ENCODE assay signal across 13 mouse cellular contexts in genomic region chr4:148781516-148781915, GRCm38 (mm10). TPM values are rescaled to one million over a fixed set of nuclear protein-coding genes. Genes with fewer than 3 reads are reported as not detected.
A peak's percentile ranks its signal among the peaks of the same experiment; 100 is the strongest.
DNase-seq lines count a peak whose midpoint lies in the region; ATAC-seq lines count a peak whose summit lies in the region.
"Had no signal": no experiment of that assay in that cellular context is flagged by ENCODE, and none has a peak within 500 bp of the region (broad histone marks: within the 10 kb centered on the region; RNA-seq: fewer than 3 reads in every experiment).

No protein-coding gene starts in this region.

- peak; percentile 52; the same call in 1 of the 2 replicates for ATAC-seq in forebrain, embryonic 16.5 days
- no peak for ATAC-seq in forebrain, embryonic 13.5 days
- ATAC-seq in megakaryocyte progenitor cell, adult 5-6 weeks (replicated peaks; ENCODE audit: poor library complexity): no peak
- ATAC-seq: midbrain, embryonic 13.5 days; Patski had no signal

- no peak overlapping the region for H3K27ac ChIP-seq in forebrain, embryonic 16.5 days (ENCODE audit: low read length)
- H3K27ac ChIP-seq in forebrain, embryonic 13.5 days: no peak overlapping the region
- H3K27ac ChIP-seq: hindbrain, embryonic 15.5 days; limb, embryonic 12.5 days; lung, embryonic 15.5 days; midbrain, embryonic 13.5 days had no signal

- H3K36me3 ChIP-seq in forebrain, embryonic 16.5 days (ENCODE audit: control insufficient read depth, insufficient read depth): no peaks in the 10 kb centered on the region
- H3K36me3 ChIP-seq in forebrain, embryonic 13.5 days (ENCODE audit: poor library complexity, severe bottlenecking): no peaks in the 10 kb centered on the region
- H3K36me3 ChIP-seq: hindbrain, embryonic 15.5 days; limb, embryonic 12.5 days; lung, embryonic 15.5 days; midbrain, embryonic 13.5 days had no signal

- H3K4me3 ChIP-seq in forebrain, embryonic 16.5 days (replicated peaks; ENCODE audit: low read length): no peak overlapping the region
- H3K4me3 ChIP-seq in forebrain, embryonic 13.5 days: no peak overlapping the region
- H3K4me3 ChIP-seq: hindbrain, embryonic 15.5 days; limb, embryonic 12.5 days; lung, embryonic 15.5 days; midbrain, embryonic 13.5 days had no signal

- H3K9me3 ChIP-seq in forebrain, embryonic 16.5 days (ENCODE audit: control insufficient read depth, low read length): no peaks in the 10 kb centered on the region
- no peaks in the 10 kb centered on the region for H3K9me3 ChIP-seq in forebrain, embryonic 13.5 days (replicated peaks)
- H3K9me3 ChIP-seq: hindbrain, embryonic 15.5 days; limb, embryonic 12.5 days; lung, embryonic 15.5 days; midbrain, embryonic 13.5 days had no signal

- no peaks in the 10 kb centered on the region for H3K27me3 ChIP-seq in forebrain, embryonic 16.5 days (replicated peaks; ENCODE audit: control insufficient read depth, insufficient read depth, low read length)
- H3K27me3 ChIP-seq in forebrain, embryonic 13.5 days: peaks cover 17% of the 10 kb centered on the region
- H3K27me3 ChIP-seq: Patski had no signal

- H3K4me1 ChIP-seq in forebrain, embryonic 16.5 days (replicated peaks; ENCODE audit: control insufficient read depth, insufficient read depth, low read length): peaks cover 6% of the 10 kb centered on the region
- 0 out of 2 replicates have a peak, but pooled peaks cover 19% of the 10 kb centered on the region for H3K4me1 ChIP-seq in forebrain, embryonic 13.5 days
- H3K4me1 ChIP-seq: hindbrain, embryonic 15.5 days; lung, embryonic 15.5 days had no signal

- H3K9ac ChIP-seq in forebrain, embryonic 16.5 days (replicated peaks; ENCODE audit: low read depth, low read length): no peak overlapping the region
- no peak overlapping the region for H3K9ac ChIP-seq in forebrain, embryonic 13.5 days
- H3K9ac ChIP-seq: hindbrain, embryonic 15.5 days; limb, embryonic 12.5 days; lung, embryonic 15.5 days; midbrain, embryonic 13.5 days had no signal

- H3K4me2 ChIP-seq in forebrain, embryonic 16.5 days (ENCODE audit: low read length): no peak overlapping the region
- no peak overlapping the region for H3K4me2 ChIP-seq in forebrain, embryonic 13.5 days
- H3K4me2 ChIP-seq: hindbrain, embryonic 15.5 days; limb, embryonic 12.5 days; lung, embryonic 15.5 days; midbrain, embryonic 13.5 days had no signal

- WGBS in forebrain, embryonic 16.5 days: 45% methylated on average over 7 of the region's 7 CpGs
- WGBS in forebrain, embryonic 13.5 days: 63% methylated on average over 7 of the region's 7 CpGs

- DNase-seq in left cerebral cortex, postnatal 14 days (ENCODE audit: low spot score in 2 of 2): peak; percentile 15 to 26
- no peak for DNase-seq in left cerebral cortex, postnatal 36 days (ENCODE audit: low spot score in 2 of 2)
- peak; percentile 54 for DNase-seq in adrenal gland, postnatal 25 days
- DNase-seq in heart, postnatal 36 days: peak; percentile 43 to 49
- DNase-seq in spleen, adult 18-20 months: no peak

- intact Hi-C loops in left cerebral cortex, postnatal 14 days (cut with DNase I): no loop called here
- intact Hi-C loops in left cerebral cortex, postnatal 36 days (cut with DNase I): no loop called here
- intact Hi-C loops in heart, postnatal 36 days (cut with DNase I): no loop called here

RNA-seq across cellular contexts. Expression of gene Casz1, which starts 22.7 kb away (rescaled TPM):
- 0.98 and 1.0 TPM in 2 replicates for polyA plus RNA-seq in forebrain, embryonic 16.5 days (2015; fragmentation: Nextera tagmentation; extraction: Ambion mirVana)
- 1.3 and 1.9 TPM in 2 replicates for polyA plus RNA-seq in forebrain, embryonic 13.5 days (2015; fragmentation: Nextera tagmentation; extraction: Ambion mirVana)
- total RNA-seq in left cerebral cortex, postnatal 14 days (2021): 1 to 10 TPM; 1.1 to 1.6 TPM
- total RNA-seq in left cerebral cortex, postnatal 36 days (2021): 1 to 10 TPM; 1.1 to 1.8 TPM
- total RNA-seq in adrenal gland, postnatal 25 days (2021): 4.6 and 5.3 TPM in 2 replicates
- 10 to 100 TPM; 38.7 to 45.3 TPM for total RNA-seq in heart, postnatal 36 days (2021)
- 4.7 and 5.5 TPM in 2 replicates for total RNA-seq in megakaryocyte progenitor cell, adult 5-6 weeks (2015)
- 2.4 and 3.5 TPM in 2 replicates for total RNA-seq in megakaryocyte progenitor cell, adult 5-6 weeks (2017)

Comparison
In these comparisons a context has a peak if more than half of its experiments do, and no peak if none do; other contexts are left out.
1. DNase-seq: peak in left cerebral cortex, postnatal 14 days (2 of 2), adrenal gland, postnatal 25 days (single experiment) and heart, postnatal 36 days (2 of 2); none in left cerebral cortex, postnatal 36 days (0 of 2) and spleen, adult 18-20 months (0 of 2).